Mouse (Mus musculus): Measurements from ENCODE around the gene Mrtfa. TPM values are rescaled to one million over a fixed set of nuclear protein-coding genes. Genes with fewer than 3 reads are reported as not detected.

Gene Mrtfa
- polyA plus RNA-seq, 1 experiment from 2014 or later: 6.1 TPM

DNA sequence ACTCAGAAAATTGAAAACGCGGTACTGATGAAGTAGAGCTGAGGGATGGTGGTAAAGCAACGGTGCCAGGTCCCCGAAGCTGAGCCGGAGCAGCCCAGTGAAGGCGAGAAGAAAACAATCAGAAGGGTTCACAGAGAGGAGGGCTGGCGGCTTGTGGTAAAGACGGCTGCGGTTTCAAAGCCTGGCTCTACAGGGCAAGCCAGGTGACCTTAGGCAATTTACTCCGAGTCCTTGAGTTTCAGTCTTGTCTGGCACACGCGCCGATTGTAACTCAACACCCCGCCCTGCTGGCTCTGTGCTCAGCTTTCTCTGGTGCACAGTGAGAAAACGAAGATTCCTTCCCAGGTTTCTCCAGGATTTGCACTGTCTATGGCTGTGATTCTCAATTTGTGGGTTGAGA is 22.4 kb upstream of the Mrtfa start:
- Histone ChIP-seq H3K4me1 (ENCODE audit: control insufficient read depth, low read depth, low read length) (no peaks in the 10 kb centered on the region), H3K27ac (ENCODE audit: low read length) (no peak overlapping the region), H3K9me3 (replicated peaks; ENCODE audit: control insufficient read depth, low read length) (no peaks in the 10 kb centered on the region), H3K4me3 (ENCODE audit: low read depth, low read length) (no peak overlapping the region), H3K4me2 (ENCODE audit: low read depth, low read length) (no peak overlapping the region), H3K9ac (ENCODE audit: low read depth, low read length) (no peak overlapping the region), H3K36me3 (ENCODE audit: control insufficient read depth, insufficient read depth) (no peaks in the 10 kb centered on the region), H3K27me3 (ENCODE audit: control insufficient read depth, insufficient read depth, low read depth, low read length) (no peaks in the 10 kb centered on the region)
- no peak for ATAC-seq (ENCODE audit: low read depth)
- 64% methylated on average over 15 of the region's 15 CpGs for WGBS (ENCODE audit: insufficient replicate concordance)

DNA sequence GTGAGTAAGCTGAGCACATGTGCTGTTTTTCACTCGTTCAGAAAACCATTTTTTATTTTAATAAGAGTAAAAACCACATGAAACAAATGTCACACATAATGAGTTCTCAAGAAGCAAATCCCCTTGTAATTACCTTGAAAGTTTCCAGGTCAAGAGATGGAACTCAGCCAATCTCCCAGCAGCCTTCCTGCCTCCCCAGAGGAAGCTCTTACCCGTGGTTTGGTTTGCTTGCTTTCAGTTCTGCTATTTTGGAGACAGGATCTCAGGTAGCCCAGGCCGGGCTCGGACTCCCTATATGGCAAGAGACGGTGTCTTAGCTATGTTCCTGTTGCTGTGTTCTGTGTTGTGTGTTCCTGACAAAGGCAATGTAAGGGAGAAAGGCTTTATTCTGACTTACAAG is 19.9 kb upstream of the Mrtfa start:
- H3K4me3 ChIP-seq (ENCODE audit: low read depth, low read length): no peak overlapping the region
- no peak for ATAC-seq (ENCODE audit: low read depth)
- WGBS (ENCODE audit: insufficient replicate concordance): 30% methylated on average over 5 of the region's 5 CpGs

DNA sequence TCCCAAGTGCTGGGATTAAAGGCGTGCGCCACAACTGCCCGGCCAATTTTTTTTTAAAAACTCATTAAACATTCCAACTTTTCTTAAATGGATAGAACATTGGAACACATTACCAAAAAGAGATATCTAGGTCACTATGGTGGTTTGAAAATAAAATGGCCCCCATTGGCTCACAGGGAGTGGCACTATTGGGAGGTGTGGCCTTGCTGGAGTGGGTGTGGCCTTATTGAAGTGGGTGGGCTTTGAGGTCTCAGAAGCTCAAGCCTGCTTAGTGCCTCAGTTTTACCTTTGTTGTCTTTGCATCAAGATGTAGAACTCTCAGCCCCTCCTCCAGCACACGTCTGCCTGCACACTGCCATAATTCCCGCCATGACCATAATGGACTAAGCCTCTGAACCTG is 11.9 kb upstream of the Mrtfa start:
- H3K27me3 ChIP-seq (ENCODE audit: control insufficient read depth, insufficient read depth, low read depth, low read length): no peaks in the 10 kb centered on the region
- H3K9me3 ChIP-seq (replicated peaks; ENCODE audit: control insufficient read depth, low read length): no peaks in the 10 kb centered on the region
- H3K9ac ChIP-seq (ENCODE audit: low read depth, low read length): no peak overlapping the region
- H3K27ac ChIP-seq (ENCODE audit: low read length): no peak overlapping the region
- no peak overlapping the region for H3K4me2 ChIP-seq (ENCODE audit: low read depth, low read length)
- peaks cover 2% of the 10 kb centered on the region; the same call in 1 of the 2 replicates for H3K4me1 ChIP-seq (ENCODE audit: control insufficient read depth, low read depth, low read length)
- H3K36me3 ChIP-seq (ENCODE audit: control insufficient read depth, insufficient read depth): no peaks in the 10 kb centered on the region
- WGBS (ENCODE audit: insufficient replicate concordance): 76% methylated on average over 5 of the region's 5 CpGs
- ATAC-seq (ENCODE audit: low read depth): no peak
- no peak overlapping the region for H3K4me3 ChIP-seq (ENCODE audit: low read depth, low read length)

More for the DNA sequence above, 19.9 kb upstream of the Mrtfa start:
- H3K27me3 ChIP-seq (ENCODE audit: control insufficient read depth, insufficient read depth, low read depth, low read length): no peaks in the 10 kb centered on the region
- H3K9me3 ChIP-seq (replicated peaks; ENCODE audit: control insufficient read depth, low read length): no peaks in the 10 kb centered on the region
- no peaks in the 10 kb centered on the region for H3K36me3 ChIP-seq (ENCODE audit: control insufficient read depth, insufficient read depth)
- H3K4me1 ChIP-seq (ENCODE audit: control insufficient read depth, low read depth, low read length): no peaks in the 10 kb centered on the region
- H3K4me2 ChIP-seq (ENCODE audit: low read depth, low read length): no peak overlapping the region
- H3K9ac ChIP-seq (ENCODE audit: low read depth, low read length): no peak overlapping the region
- no peak overlapping the region for H3K27ac ChIP-seq (ENCODE audit: low read length)

DNA sequence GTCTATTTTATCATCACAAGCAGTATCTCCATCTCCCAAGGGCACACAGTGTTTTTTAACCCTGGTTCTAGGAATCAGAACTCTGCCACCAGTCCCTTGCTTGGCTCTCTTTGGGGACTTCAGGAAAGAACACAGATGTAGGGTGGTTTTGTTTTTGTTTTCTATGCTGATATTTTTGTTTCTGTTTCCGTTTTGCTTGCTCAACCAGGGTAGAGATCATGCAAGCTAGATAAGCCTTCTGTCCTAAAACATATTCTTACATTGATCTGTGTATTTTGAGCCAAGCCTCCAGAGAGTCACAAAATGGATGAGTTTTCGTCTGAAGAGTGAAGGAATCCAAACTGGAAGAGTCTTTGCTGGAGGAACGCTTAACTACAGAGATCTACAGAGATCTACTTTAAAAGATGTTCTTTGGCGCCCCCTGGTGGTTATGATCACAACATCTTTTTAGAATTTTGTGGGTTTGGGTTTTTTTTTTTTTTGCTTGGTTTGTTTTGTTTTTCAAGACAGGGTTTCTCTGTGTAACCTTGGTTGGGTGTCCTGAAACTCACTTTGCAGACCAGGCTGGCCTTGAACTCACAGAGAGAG is 8.9 kb upstream of the Mrtfa start:
- no peak overlapping the region for H3K9ac ChIP-seq (ENCODE audit: low read depth, low read length)

DNA sequence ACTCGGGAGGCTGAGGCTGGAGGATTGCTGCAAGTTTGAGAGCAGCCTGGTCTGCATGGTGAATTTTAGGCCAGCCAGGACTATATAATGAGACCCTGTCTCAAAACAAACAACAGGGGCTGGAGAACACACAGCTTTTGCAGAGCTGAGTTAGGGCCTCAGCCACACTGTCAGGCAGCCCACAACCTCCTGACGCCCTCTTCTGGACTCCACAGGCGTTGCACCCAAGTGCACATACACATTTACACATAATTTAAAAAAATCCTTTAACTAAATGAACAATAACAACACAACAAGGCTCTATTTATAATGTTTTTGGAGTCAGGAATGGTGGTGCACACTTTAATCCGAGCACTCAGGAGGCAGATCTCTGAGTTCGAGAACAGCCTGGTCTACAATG is 7.9 kb upstream of the Mrtfa start:
- Histone ChIP-seq H3K4me1 (ENCODE audit: control insufficient read depth, low read depth, low read length) (peaks cover 2% of the 10 kb centered on the region), H3K4me2 (ENCODE audit: low read depth, low read length) (no peak overlapping the region), H3K9me3 (replicated peaks; ENCODE audit: control insufficient read depth, low read length) (no peaks in the 10 kb centered on the region), H3K36me3 (ENCODE audit: control insufficient read depth, insufficient read depth) (no peaks in the 10 kb centered on the region), H3K27ac (ENCODE audit: low read length) (no peak overlapping the region), H3K4me3 (ENCODE audit: low read depth, low read length) (no peak overlapping the region), H3K27me3 (ENCODE audit: control insufficient read depth, insufficient read depth, low read depth, low read length) (no peaks in the 10 kb centered on the region), H3K9ac (ENCODE audit: low read depth, low read length) (no peak overlapping the region)
- no peak for ATAC-seq (ENCODE audit: low read depth)
- WGBS (ENCODE audit: insufficient replicate concordance): 82% methylated on average over 5 of the region's 5 CpGs

More for the DNA sequence above, 8.9 kb upstream of the Mrtfa start:
- no peak for ATAC-seq (ENCODE audit: low read depth)
- WGBS (ENCODE audit: insufficient replicate concordance): 12% methylated on average over 4 of the region's 4 CpGs
- no peak overlapping the region for H3K27ac ChIP-seq (ENCODE audit: low read length)
- peak overlapping the region; percentile 33; the same call in 1 of the 2 replicates for H3K4me2 ChIP-seq (ENCODE audit: low read depth, low read length)
- no peaks in the 10 kb centered on the region for H3K27me3 ChIP-seq (ENCODE audit: control insufficient read depth, insufficient read depth, low read depth, low read length)
- H3K4me1 ChIP-seq (ENCODE audit: control insufficient read depth, low read depth, low read length): peaks cover 2% of the 10 kb centered on the region
- H3K4me3 ChIP-seq (ENCODE audit: low read depth, low read length): 0 out of 2 replicates have a peak overlapping the region, but pooled peaks have one; percentile 19
- no peaks in the 10 kb centered on the region for H3K36me3 ChIP-seq (ENCODE audit: control insufficient read depth, insufficient read depth)
- no peaks in the 10 kb centered on the region for H3K9me3 ChIP-seq (replicated peaks; ENCODE audit: control insufficient read depth, low read length)

DNA sequence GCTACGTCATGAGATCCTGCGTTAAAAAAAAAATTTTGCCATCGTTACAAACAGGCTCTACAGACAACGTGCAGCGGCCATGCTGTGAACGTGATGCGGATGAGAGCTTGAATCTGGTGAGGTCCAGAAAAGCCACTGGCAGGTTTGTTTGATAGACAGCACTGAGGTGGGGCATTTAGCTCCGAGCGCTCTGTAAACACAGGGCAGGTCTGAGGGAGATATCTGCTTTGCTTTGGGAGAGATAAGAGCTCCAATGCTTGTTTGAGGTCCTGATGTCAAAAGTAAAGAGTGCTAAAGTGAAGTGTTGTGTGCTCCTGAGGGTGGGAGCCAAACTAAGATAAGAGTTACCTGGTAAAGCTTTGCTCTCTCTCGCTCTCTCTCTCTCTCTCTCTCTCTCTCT is 6.6 kb upstream of the Mrtfa start:
- Histone ChIP-seq H3K9me3 (replicated peaks; ENCODE audit: control insufficient read depth, low read length) (no peaks in the 10 kb centered on the region), H3K36me3 (ENCODE audit: control insufficient read depth, insufficient read depth) (no peaks in the 10 kb centered on the region), H3K4me2 (ENCODE audit: low read depth, low read length) (no peak overlapping the region), H3K4me3 (ENCODE audit: low read depth, low read length) (no peak overlapping the region), H3K27ac (ENCODE audit: low read length) (no peak overlapping the region), H3K27me3 (ENCODE audit: control insufficient read depth, insufficient read depth, low read depth, low read length) (no peaks in the 10 kb centered on the region), H3K9ac (ENCODE audit: low read depth, low read length) (no peak overlapping the region), H3K4me1 (ENCODE audit: control insufficient read depth, low read depth, low read length) (peaks cover 2% of the 10 kb centered on the region)
- 41% methylated on average over 10 of the region's 10 CpGs for WGBS (ENCODE audit: insufficient replicate concordance)
- peak; percentile 58 for ATAC-seq (ENCODE audit: low read depth)

DNA sequence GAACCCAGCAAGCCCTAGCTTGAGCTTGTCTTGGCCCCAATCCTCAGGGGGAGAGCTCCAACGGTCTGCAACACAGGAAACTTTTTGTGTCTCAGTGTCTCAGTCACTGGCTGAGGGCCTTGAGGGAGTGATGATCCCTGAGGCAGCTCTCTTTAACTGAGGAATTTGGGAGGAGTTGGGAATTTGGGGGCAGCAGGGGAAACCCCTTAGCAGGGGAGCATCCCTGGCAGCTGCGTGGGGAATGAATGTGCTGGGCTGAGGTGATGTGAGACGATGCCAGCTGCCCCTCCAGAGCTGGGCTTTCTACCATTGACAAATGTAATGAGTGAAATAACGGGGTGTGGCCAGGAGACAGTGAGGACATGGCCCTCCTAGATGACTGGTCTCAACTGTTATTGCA is 4.9 kb upstream of the Mrtfa start:
- WGBS (ENCODE audit: insufficient replicate concordance): 36% methylated on average over 4 of the region's 4 CpGs
- no peak overlapping the region for H3K27ac ChIP-seq (ENCODE audit: low read length)

DNA sequence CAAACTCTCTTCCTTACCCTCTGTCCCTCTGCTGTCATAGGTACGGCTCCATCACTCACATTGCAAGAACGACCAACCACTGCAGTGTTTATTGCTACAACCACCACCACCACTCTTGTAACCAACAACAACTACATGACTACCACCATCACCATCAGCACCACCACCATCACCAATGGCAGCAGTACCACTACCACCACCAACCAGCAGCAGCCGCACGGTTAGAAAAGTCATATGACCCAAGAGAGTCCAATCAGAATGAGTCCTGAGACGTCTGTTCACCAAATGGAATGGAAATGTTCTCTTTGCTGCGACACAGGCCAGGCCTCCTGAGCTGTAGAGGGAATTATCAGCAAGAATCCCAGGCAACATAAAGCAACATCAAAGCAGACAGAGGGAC is 4.2 kb upstream of the Mrtfa start:
- no peaks in the 10 kb centered on the region for H3K9me3 ChIP-seq (replicated peaks; ENCODE audit: control insufficient read depth, low read length)
- 64% methylated on average over 6 of the region's 6 CpGs for WGBS (ENCODE audit: insufficient replicate concordance)
- H3K36me3 ChIP-seq (ENCODE audit: control insufficient read depth, insufficient read depth): no peaks in the 10 kb centered on the region

More for the DNA sequence above, 4.9 kb upstream of the Mrtfa start:
- H3K4me3 ChIP-seq (ENCODE audit: low read depth, low read length): no peak overlapping the region
- H3K9me3 ChIP-seq (replicated peaks; ENCODE audit: control insufficient read depth, low read length): no peaks in the 10 kb centered on the region
- no peak overlapping the region for H3K9ac ChIP-seq (ENCODE audit: low read depth, low read length)
- ATAC-seq (ENCODE audit: low read depth): no peak
- no peaks in the 10 kb centered on the region for H3K36me3 ChIP-seq (ENCODE audit: control insufficient read depth, insufficient read depth)
- no peaks in the 10 kb centered on the region for H3K27me3 ChIP-seq (ENCODE audit: control insufficient read depth, insufficient read depth, low read depth, low read length)
- no peak overlapping the region for H3K4me2 ChIP-seq (ENCODE audit: low read depth, low read length)
- peaks cover 8% of the 10 kb centered on the region for H3K4me1 ChIP-seq (ENCODE audit: control insufficient read depth, low read depth, low read length)

DNA sequence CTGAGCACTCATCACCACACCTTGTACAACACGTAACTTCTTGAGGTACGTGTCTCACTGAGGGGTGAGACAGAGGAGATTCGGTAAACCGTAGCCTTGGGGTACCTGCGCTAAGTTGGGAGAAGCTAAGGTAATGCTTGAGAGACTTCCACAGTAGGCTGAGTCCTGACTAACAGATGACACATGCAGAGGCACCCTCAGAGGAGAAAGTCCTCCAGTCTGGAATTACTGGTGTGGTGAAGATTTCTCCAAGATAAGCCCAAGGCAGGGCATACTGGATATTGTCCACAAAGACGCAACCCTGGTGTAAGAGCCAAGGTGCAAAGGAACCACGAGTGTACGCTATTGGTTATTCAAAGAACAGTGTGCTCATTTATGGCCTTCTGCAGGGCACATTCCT is 2.3 kb upstream of the Mrtfa start:
- Histone ChIP-seq H3K9me3 (replicated peaks; ENCODE audit: control insufficient read depth, low read length) (no peaks in the 10 kb centered on the region), H3K36me3 (ENCODE audit: control insufficient read depth, insufficient read depth) (no peaks in the 10 kb centered on the region), H3K4me3 (ENCODE audit: low read depth, low read length) (no peak overlapping the region), H3K27ac (ENCODE audit: low read length) (no peak overlapping the region), H3K4me2 (ENCODE audit: low read depth, low read length) (no peak overlapping the region), H3K9ac (ENCODE audit: low read depth, low read length) (no peak overlapping the region), H3K4me1 (ENCODE audit: control insufficient read depth, low read depth, low read length) (peaks cover 14% of the 10 kb centered on the region), H3K27me3 (ENCODE audit: control insufficient read depth, insufficient read depth, low read depth, low read length) (no peaks in the 10 kb centered on the region)
- ATAC-seq (ENCODE audit: low read depth): no peak
- WGBS (ENCODE audit: insufficient replicate concordance): 81% methylated on average over 8 of the region's 8 CpGs

More for the DNA sequence above, 4.2 kb upstream of the Mrtfa start:
- no peak for ATAC-seq (ENCODE audit: low read depth)
- Histone ChIP-seq H3K4me2 (ENCODE audit: low read depth, low read length) (no peak overlapping the region), H3K27me3 (ENCODE audit: control insufficient read depth, insufficient read depth, low read depth, low read length) (no peaks in the 10 kb centered on the region), H3K4me1 (ENCODE audit: control insufficient read depth, low read depth, low read length) (peaks cover 13% of the 10 kb centered on the region), H3K9ac (ENCODE audit: low read depth, low read length) (no peak overlapping the region), H3K27ac (ENCODE audit: low read length) (no peak overlapping the region), H3K4me3 (ENCODE audit: low read depth, low read length) (no peak overlapping the region)
